Mouse (Mus musculus) midbrain, embryonic 14.5 days (tissue): ENCODE measurements around the gene Osr1. TPM values are rescaled to one million over a fixed set of nuclear protein-coding genes. Genes with fewer than 3 reads are reported as not detected.
A peak's percentile ranks its signal among the peaks of the same experiment; 100 is the strongest.

Experiments
- ATAC-seq: fragments of 200-750 bp; cut with Nextera tagmentation; 2 replicates; pipeline ENCODE4 v1.8.0; 2017; ENCODE audit warnings: moderate number of reproducible peaks, moderate library complexity; ENCODE audit not compliant: low FRiP score, low TSS enrichment
- DNase-seq: peaks from one replicate; pipeline ENCODE4 v3.0.0-alpha.2; 2015
- H3K27ac ChIP-seq: fragments of 300-500 bp; sonication (generic); replicated peaks from 2 replicates; pipeline ENCODE4 v1.5.1; 2014; ENCODE audit warnings: mild to moderate bottlenecking, low read depth, low read length, moderate library complexity
- H3K27me3 ChIP-seq: fragments of 300-500 bp; sonication (generic); 2 replicates; pipeline ENCODE4 v1.6.1; 2014; ENCODE audit warnings: low read length, control low read depth, mixed read lengths; ENCODE audit not compliant: control insufficient read depth, insufficient read depth
- H3K36me3 ChIP-seq: fragments of 300-500 bp; sonication (generic); 2 replicates; pipeline ENCODE4 v1.6.1; 2014; ENCODE audit warnings: low read length, control low read depth; ENCODE audit not compliant: control insufficient read depth, insufficient read depth
- H3K4me1 ChIP-seq: fragments of 300-500 bp; sonication (generic); 2 replicates; pipeline ENCODE4 v1.6.1; 2014; ENCODE audit warnings: mild to moderate bottlenecking, antibody characterized with exemption, low read length, control low read depth; ENCODE audit not compliant: control insufficient read depth, insufficient read depth
- H3K4me2 ChIP-seq: fragments of 300-500 bp; sonication (generic); 2 replicates; pipeline ENCODE4 v1.6.1; 2014; ENCODE audit warnings: mild to moderate bottlenecking, low read length, moderate library complexity
- H3K4me3 ChIP-seq: fragments of 300-500 bp; sonication (generic); replicated peaks from 2 replicates; pipeline ENCODE4 v1.5.1; 2014; ENCODE audit warnings: low read depth, low read length
- H3K9ac ChIP-seq: fragments of 300-500 bp; sonication (generic); replicated peaks from 2 replicates; pipeline ENCODE4 v1.6.1; 2014; ENCODE audit warnings: mild to moderate bottlenecking, low read length, moderate library complexity
- H3K9me3 ChIP-seq: fragments of 300-500 bp; sonication (generic); 2 replicates; pipeline ENCODE4 v1.6.1; 2016; ENCODE audit warnings: low read length, control low read depth, mixed read lengths; ENCODE audit not compliant: control insufficient read depth
- WGBS: fragments of 180-500 bp; shearing (Covaris S2); extraction: QIAGEN DNeasy Blood & Tissue Kit; methylation state at CpG from one replicate; pipeline ENCODE4 v1.1.7; 2014; 5-methylcytosine and 5-hydroxymethylcytosine counted together
- polyA plus RNA-seq: library from polyadenylated mRNA; unstranded; fragments of >200 nt; fragmentation: Nextera tagmentation; extraction: Ambion mirVana; gene quantifications from 2 replicates; pipeline ENCODE4 v1.2.1, GENCODE M21; 2014

Gene Osr1
- polyA plus RNA-seq: 0.42 and 8.2 TPM in 2 replicates

- Histone ChIP-seq H3K27me3 (peaks cover 57% of the 10 kb centered on the region), H3K4me2 (peak within 1 kb of the TSS; percentile 49), H3K27ac (no peak within 1 kb of the TSS), H3K9me3 (no peaks in the 10 kb centered on the region), H3K4me1 (peaks cover 9% of the 10 kb centered on the region; the same call in 1 of the 2 replicates), H3K36me3 (no peaks in the 10 kb centered on the region), H3K9ac (no peak within 1 kb of the TSS), H3K4me3 (peak within 1 kb of the TSS; percentile 22)
- DNase-seq: peak; percentile 89
- ATAC-seq: no peak
- under 1% methylated on average over 15 of the region's 15 CpGs for WGBS
Measured at GRCm38 (mm10) chr12:9569971-9570370, at the start of gene Osr1. TSS of gene Osr1 (plus strand) at chr12:9570116.

GRCm38 (mm10) chr12:9550328-9550727, 19.6 kb upstream of the Osr1 start:
- DNase-seq (no peak), ATAC-seq (no peak)
- no peak overlapping the region for H3K4me2 ChIP-seq
- no peak overlapping the region for H3K9ac ChIP-seq
- H3K27me3 ChIP-seq: no peaks in the 10 kb centered on the region
- no peaks in the 10 kb centered on the region for H3K4me1 ChIP-seq
- no peaks in the 10 kb centered on the region for H3K36me3 ChIP-seq
- 91% methylated on average over 2 of the region's 2 CpGs for WGBS
- H3K27ac ChIP-seq: no peak overlapping the region
- H3K4me3 ChIP-seq: no peak overlapping the region
- no peaks in the 10 kb centered on the region for H3K9me3 ChIP-seq

GRCm38 (mm10) chr12:9564956-9565355, 5.0 kb upstream of the Osr1 start:
- Histone ChIP-seq H3K9me3 (no peaks in the 10 kb centered on the region), H3K36me3 (no peaks in the 10 kb centered on the region), H3K4me2 (no peak overlapping the region), H3K27ac (no peak overlapping the region), H3K9ac (no peak overlapping the region), H3K4me3 (no peak overlapping the region), H3K4me1 (no peaks in the 10 kb centered on the region), H3K27me3 (peaks cover 8% of the 10 kb centered on the region; the same call in 1 of the 2 replicates)
- WGBS: 80% methylated on average over 3 of the region's 3 CpGs
- ATAC-seq (no peak), DNase-seq (no peak)

DNA sequence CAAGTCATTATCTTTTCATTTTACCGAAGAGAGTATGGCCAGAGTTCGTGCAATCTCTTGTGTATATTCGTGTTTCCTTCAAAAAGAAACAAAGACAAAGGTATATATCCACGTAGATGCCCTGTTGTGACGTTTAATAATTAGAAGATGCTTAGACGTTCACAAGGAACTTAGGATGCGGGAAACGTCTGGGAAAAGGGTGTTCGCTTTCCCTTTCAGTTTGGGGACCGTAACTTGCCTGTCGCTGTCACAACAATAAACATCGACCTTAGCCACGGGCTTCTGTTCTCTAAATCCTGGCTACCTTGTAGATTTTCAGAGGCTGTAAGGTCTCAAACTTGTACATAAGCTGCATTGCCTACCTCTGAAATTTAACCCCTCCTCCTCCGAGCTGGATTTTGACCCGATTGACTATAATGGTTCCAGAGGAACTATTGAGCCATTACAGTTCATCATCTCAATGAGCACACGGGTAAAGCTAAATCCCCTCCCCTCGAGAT, 630 bp downstream of the Osr1 start:
- H3K4me3 ChIP-seq: peak overlapping the region; percentile 22
- WGBS: under 1% methylated on average over 17 of the region's 17 CpGs
- H3K9ac ChIP-seq: no peak overlapping the region
- peaks cover 9% of the 10 kb centered on the region; the same call in 1 of the 2 replicates for H3K4me1 ChIP-seq
- peak; percentile 38 for DNase-seq
- no peak overlapping the region for H3K27ac ChIP-seq
- H3K4me2 ChIP-seq: peak overlapping the region; percentile 49
- no peaks in the 10 kb centered on the region for H3K9me3 ChIP-seq
- no peaks in the 10 kb centered on the region for H3K36me3 ChIP-seq
- ATAC-seq: no peak
- H3K27me3 ChIP-seq: peaks cover 63% of the 10 kb centered on the region

DNA sequence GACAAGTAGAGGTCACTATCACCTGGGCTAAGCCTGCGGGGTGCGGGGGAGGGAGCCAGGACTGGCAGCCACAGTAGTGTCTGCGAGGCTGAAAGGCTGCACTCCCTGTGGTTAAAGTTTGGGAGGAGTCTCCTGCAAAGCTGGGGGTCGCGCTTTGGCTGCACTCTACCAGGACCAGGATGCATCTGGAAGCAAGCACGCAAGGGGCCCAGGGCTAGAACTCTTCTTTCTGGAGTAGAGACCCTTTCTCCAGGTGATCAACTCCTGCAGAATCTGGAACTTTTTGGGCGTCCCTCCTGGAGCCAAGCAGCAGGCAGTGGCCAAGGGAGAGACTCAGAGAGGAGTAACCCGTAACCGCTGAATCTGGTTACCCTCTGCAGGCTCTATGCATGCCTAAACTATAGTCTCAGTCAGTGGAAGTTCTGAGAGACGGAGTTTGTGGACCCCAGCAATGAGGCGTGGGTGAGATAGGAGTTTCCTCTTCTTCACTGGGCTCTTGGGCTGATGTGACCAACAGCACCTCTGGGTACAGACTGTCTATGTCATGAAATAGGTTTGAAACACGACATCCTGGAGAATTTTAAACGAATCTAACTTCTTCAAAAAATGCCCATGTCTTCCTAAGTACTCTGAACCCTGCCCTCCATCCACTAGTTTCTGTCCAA, 1.5 kb downstream of the Osr1 start:
- ATAC-seq (no peak), DNase-seq (no peak)
- H3K36me3 ChIP-seq: no peaks in the 10 kb centered on the region
- H3K9ac ChIP-seq: no peak overlapping the region
- no peaks in the 10 kb centered on the region for H3K9me3 ChIP-seq
- 2% methylated on average over 13 of the region's 13 CpGs for WGBS
- peaks cover 71% of the 10 kb centered on the region for H3K27me3 ChIP-seq
- H3K27ac ChIP-seq: no peak overlapping the region
- H3K4me3 ChIP-seq: no peak overlapping the region
- H3K4me2 ChIP-seq: no peak overlapping the region
- peaks cover 9% of the 10 kb centered on the region; the same call in 1 of the 2 replicates for H3K4me1 ChIP-seq

DNA sequence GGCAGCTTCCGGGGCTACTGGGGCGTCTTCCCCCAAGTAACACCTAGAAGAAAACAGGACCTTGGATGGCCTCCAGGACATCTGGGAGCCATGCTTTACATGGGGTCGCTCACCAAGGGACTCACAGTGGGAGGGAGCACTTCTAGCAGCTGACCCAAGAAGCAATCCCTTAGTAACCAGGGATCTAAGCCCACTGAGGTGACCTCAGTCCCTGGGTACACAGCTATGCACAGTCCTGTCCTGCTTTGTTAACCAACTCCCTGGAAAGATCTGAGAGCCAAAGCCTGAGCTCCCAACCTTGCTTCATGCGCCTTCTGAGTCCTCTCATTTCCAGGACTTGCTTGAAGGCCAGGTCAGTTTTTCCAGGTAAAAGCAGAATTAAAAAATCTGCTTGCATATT, 2.1 kb downstream of the Osr1 start:
- Histone ChIP-seq H3K27ac (no peak overlapping the region), H3K9ac (no peak overlapping the region), H3K4me3 (no peak overlapping the region), H3K27me3 (peaks cover 78% of the 10 kb centered on the region), H3K4me1 (peaks cover 9% of the 10 kb centered on the region; the same call in 1 of the 2 replicates), H3K9me3 (no peaks in the 10 kb centered on the region), H3K36me3 (no peaks in the 10 kb centered on the region), H3K4me2 (no peak overlapping the region)
- DNase-seq (no peak), ATAC-seq (no peak)
- WGBS: 5% methylated on average over 4 of the region's 4 CpGs

- H3K4me1 ChIP-seq: peaks cover 9% of the 10 kb centered on the region; the same call in 1 of the 2 replicates
- no peak overlapping the region for H3K27ac ChIP-seq
- 2% methylated on average over 12 of the region's 12 CpGs for WGBS
- DNase-seq (peak; percentile 18), ATAC-seq (no peak)
- H3K9ac ChIP-seq: no peak overlapping the region
- H3K36me3 ChIP-seq: no peaks in the 10 kb centered on the region
- H3K4me3 ChIP-seq: peak overlapping the region; percentile 25; the same call in 1 of the 2 replicates
- H3K27me3 ChIP-seq: peaks cover 92% of the 10 kb centered on the region
- no peaks in the 10 kb centered on the region for H3K9me3 ChIP-seq
- H3K4me2 ChIP-seq: peak overlapping the region; percentile 52
Measured at GRCm38 (mm10) chr12:9573682-9574081, 3.8 kb downstream of the Osr1 start.

DNA sequence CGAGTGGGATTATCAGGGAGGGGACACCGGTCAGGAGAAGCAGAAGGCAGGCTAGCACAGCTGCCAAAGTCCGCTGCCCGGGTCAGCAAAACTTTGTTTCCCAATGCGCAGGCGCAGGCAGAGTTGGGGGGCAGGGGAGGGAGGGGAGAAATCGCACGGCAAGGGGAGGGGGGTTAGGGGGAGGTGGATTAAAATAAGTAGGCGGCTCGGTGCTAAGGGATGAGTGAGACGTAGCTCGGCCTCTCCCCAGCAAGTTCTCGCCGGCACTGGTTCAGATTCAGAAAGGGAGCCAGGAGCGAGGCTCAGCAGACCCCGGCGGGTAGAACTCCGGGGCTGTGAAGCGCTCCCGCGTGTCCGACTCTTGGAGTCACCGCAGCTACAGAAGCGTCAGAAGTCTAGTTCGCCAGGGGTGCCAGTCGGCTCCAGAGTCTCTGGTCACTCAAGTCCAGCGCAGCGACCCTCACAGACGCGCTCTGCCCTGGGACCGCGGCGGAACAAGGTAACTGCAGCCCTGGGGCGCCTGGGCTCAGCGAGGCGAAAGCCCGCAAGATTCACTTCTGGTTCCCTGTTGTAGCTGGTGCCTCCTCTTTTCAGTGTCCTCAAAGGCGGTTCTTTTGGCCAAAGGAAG, 4.4 kb downstream of the Osr1 start:
- Histone ChIP-seq H3K27me3 (peaks cover 98% of the 10 kb centered on the region), H3K9me3 (no peaks in the 10 kb centered on the region), H3K36me3 (no peaks in the 10 kb centered on the region), H3K4me2 (peak overlapping the region; percentile 52), H3K4me1 (peaks cover 12% of the 10 kb centered on the region; the same call in 1 of the 2 replicates), H3K4me3 (peak overlapping the region; percentile 25), H3K27ac (no peak overlapping the region), H3K9ac (0 out of 2 replicates have a peak overlapping the region, but pooled peaks have one; percentile 2)
- WGBS: under 1% methylated on average over 38 of the region's 38 CpGs
- ATAC-seq (no peak; the same call in 1 of the 2 replicates), DNase-seq (peak; percentile 46)
